Mouse (Mus musculus): Measurements from ENCODE around the gene Fkbp5.
"Not testable (repeated sequence)": the region's sequence is repeated elsewhere in the genome, so short reads cannot be mapped to it uniquely, and the experiment has no call there.

The Fkbp5 gene

DNA sequence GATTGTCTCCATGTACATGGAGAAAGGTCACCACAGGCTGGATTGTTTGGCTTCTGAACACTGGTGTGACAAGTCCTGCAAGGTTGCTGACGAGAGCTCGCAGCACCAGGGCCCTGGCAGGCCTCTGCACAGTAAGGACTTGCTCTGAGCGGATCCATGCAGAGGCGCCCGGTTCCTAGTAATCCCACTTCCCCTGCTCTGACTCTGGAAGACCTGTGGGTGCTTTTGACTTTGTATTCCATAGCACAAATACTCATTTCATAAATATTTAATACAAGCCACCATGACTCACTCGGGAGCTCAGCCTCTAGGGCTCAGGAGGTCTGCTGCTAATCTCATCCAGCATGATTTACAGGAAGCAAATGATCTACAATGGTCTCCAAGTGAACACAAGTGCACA is 97.7 kb downstream of the Fkbp5 start:
- DNase-seq (ENCODE audit: low read depth, low spot score), result no peak

DNA sequence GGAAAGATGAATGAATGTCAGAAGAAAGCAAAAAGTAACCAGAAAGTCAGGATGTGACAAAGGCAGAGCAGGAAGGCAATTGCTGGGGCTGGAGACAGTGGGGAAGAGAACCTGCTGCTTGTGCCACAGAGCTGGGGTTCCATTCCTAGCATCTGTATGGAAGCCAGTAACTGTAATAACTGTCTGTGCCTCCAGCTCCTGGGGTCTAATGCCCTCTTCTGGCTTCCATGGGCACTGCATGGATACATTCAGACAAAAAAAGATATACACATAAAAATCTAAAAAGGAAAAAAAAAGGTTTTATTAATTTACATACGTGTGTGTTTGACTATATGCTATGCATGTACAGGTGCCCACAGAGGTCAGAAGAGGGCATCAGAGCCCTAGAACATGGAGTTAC is 98.4 kb downstream of the Fkbp5 start:
- no peak for DNase-seq (ENCODE audit: low read depth, low spot score)

DNA sequence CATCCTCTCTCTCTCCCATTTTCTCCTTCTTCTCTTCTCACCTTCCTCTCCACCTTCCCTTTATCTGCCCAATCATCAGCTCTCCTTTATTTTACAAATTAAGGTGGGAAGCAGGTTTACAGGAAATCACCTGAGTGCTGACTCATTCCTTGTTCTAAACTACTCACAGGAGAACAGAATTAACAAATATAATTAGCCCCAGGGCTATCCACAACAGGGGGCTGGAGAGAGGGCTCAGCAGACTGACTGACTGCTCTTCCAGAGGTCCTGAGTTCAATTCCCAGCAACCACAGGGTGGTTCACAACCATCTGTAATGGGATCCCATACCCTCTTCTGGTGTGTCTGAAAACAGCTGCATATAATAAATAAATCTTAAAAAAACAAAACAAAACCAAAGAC is 98.8 kb downstream of the Fkbp5 start:
- not testable (repeated sequence) for DNase-seq (ENCODE audit: low read depth, low spot score)

DNA sequence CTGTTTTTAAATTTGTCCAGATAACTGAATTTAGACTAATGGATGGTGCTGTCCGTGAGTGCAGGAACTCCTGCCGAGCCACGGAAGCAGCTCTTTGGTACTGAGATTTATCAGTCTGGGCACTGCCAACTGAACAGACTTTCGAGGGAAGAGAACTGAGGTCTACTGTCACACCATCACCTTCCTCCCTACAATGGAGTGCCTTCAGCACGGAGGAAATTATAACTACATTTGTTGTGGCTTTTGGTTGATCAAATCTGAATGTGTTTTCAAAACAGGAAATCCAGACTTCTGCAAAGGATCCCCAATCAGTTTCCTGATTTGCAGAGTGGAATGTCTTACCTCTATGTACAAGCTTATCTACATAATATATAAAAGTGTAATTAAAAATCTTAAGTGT is 99.6 kb downstream of the Fkbp5 start:
- no peak for DNase-seq (ENCODE audit: low read depth, low spot score)

DNA sequence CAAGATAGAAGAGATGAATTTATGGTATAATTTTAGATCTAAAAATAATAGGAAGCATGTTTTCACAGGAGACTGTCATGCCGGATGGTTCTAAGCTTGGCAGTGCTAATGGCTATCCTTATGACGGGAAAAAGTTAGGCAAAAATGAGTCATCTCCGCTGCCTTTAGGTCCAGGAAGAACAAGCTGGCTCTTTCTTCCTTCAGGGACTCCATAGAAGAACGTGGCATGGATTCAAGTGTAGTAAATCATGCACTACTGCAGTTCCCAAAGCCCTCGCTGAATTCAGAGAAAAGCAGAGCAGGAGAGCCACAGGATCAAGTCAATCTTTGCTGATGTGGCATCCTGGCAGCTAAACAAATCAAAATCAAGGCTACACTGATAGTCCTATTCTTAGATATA is 102.1 kb downstream of the Fkbp5 start:
- peak; percentile 49 for DNase-seq (ENCODE audit: low read depth, low spot score)

DNA sequence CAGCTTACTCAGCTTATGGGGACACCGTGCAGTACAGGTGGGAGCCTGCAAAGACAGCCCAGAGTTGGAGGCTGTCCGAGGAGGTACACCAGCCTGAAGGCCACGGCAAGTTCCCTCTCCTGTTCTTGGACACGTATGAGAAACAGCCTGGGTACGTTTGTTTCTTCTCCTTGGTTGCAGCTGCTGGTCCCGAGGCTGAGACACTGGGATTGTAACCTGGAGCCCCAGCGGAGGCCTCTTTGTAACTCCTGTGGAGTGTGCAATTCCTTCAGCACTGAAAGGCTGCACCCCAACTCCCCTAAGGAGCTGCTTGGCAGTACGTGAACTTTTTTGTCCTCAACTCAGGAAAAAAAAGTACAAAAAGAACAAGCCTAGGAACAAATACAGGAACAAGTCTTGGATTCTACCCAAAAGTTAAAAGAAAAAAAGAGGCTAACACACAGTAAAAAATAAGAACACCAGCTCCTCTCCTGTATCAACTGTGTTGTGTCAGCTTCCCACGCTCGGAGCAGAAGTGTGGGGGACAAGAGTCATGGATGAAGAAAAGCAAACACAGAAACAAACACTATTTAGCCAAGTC is 105.9 kb downstream of the Fkbp5 start:
- DNase-seq (ENCODE audit: low read depth, low spot score), result no peak

DNA sequence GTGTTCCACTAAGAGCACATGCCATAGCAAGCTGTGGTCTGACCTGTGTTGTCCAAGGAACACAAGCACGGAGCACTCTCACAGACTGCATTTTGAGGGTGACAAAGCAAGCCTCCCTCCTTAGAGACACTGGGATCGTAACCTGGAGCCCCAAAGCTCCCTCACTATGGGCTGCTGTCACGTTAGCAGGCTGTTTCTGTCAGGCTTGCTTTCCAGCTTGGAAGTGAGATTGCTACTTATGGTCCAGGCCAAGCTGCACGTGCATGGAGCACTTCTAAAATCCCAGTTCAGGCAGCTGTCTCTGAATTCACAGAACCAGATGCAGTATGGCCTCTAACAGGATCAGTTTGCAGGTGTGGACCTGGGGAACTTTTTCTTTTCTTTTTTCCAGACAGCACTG is 106.6 kb downstream of the Fkbp5 start:
- no peak for DNase-seq (ENCODE audit: low read depth, low spot score)

DNA sequence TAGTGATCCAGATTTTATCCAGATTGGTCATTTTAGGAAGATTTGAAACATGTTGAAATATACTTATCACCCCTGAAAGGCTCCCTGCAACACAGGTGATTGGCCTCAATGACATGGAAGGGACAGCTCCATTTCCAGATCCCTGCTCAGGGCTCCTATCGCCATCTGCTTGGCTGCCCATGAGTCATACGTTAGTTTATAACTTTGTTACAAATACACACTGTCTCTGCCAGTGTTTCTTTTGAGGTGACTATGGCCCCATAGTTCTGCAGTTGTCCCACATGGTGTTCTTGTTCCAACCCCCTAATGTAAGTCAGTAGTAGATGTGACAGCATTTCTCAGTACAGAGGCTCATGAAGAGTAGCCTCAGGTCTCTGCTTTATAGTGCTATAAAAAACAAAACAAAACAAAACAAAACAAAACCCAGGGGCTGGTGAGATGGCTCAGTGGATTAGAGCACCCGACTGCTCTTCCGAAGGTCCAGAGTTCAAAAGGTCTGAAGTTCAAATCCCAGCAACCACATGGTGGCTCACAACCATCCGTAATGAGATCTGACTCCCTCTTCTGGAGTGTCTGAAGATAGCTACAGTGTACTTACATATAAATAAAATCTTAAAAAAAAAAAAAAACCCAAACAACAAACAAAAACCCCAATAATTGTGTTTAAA is 108.9 kb downstream of the Fkbp5 start:
- DNase-seq (ENCODE audit: low read depth, low spot score), result no peak

DNA sequence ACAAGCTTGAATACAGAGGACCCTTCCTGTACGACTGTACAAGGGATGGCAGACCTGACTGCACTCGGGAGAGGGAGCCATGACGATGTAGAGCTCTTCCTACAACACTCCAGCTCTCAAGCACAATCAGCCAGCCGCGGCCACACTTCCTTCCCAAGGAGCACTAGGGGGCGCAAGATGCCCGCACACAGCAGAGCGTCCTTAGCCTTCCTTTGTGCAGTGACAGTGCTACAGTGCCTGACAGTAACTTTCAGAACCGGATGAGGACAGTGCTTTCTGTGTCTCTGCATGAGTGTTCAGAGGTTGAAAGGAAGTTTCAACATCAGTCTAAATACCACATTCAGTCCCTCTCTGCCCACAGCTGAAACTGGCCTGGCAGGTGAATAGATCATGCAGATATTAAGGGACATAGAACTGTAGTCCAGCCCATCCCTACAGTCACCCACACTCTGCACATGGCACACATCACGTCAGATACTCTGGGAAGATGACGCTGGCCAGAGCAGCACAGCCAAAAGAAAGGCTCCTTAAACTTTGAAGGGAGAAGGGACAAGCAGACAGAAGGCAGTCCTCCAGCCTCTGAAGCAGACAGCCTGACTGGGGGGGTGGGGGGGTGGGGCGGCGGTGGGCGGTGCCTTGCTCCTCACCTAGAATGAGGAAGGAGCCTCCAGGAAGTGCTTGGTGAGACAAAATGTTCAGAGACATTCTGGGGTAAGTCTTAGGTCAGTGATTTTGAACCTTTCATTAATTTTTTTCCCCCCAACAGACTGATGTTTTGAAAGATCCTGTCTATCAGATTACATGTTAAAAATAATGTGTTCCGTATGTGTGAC is 109.7 kb downstream of the Fkbp5 start:
- peak; percentile 59 for DNase-seq (ENCODE audit: low read depth, low spot score)

DNA sequence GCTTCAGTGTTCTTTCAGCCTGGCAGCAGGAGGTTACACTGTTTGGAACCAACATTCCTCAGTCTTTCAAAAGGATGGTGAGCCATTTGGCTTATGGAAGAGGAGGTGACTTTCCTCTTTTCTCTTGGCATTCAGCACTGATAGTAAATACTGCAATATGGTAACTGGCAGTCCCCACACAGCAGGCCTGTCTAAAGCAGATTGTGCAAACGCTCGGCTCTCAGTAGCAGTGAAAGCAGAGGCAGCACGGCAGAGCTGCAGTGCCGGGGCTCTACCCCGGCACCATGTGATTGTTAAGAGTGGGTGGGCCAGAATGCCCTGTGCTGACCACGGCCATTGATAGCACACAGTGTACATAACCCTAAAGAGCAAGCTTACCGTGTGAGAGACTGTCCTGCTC is 110.9 kb downstream of the Fkbp5 start:
- peak; percentile 64 for DNase-seq (ENCODE audit: low read depth, low spot score)

DNA sequence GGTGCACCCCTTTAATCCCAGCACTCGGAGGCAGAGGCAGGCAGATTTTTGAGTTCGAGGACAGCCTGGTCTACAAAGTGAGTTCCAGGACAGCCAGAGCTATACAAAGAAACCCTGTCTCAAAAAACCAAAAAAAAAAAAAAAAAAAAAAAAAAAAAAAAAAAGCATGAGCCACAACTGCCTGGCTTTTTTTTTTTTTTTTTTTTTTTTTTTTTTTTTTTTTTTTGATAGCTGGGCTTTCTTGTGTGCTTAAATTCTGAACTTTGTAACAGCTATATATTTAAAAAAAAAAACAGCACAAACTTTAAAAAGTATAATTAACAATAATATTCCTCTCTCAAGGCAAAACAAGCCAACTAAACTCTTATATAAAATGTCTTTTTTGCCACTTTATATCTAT is 112.6 kb downstream of the Fkbp5 start:
- DNase-seq (ENCODE audit: low read depth, low spot score), result not testable (repeated sequence)

DNA sequence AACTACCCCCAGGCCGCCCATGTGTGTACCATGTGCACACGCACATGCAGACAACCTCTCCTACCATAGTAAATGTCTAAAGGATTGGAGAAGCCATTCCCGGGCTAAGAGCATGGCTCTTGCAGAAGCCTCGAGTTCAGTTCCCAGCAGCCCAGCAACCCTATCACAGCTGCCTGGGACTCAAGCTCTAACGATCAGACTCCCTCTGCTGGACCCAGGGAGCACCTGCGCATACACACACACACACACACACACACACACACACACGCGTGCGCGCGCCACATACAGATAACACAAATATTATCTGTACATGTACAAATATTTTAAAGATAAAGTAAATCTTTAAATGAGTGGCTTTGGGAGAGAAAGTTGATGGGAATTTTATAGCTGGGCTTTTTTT is 113.0 kb downstream of the Fkbp5 start:
- DNase-seq (ENCODE audit: low read depth, low spot score), result no peak

DNA sequence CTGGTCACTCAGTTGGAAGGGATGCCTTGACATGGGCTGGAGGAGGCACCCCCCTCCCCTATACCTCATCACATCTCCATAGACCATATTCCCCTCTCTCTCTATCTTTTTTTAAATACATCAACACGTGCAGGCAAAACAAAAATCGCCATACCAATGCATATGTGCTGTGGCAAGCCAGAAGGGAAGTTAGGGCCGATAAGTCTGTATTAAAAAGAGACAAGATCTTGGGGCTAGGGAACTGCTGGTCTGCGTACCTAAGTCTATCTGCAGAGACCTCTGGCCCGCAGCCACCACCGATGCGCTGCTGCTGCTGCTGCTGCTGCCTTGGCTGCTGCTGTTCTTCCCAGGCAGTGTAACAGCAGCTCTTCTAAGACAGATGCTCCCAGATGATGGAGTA is 122.3 kb downstream of the Fkbp5 start:
- no peak for DNase-seq (ENCODE audit: low read depth, low spot score)

DNA sequence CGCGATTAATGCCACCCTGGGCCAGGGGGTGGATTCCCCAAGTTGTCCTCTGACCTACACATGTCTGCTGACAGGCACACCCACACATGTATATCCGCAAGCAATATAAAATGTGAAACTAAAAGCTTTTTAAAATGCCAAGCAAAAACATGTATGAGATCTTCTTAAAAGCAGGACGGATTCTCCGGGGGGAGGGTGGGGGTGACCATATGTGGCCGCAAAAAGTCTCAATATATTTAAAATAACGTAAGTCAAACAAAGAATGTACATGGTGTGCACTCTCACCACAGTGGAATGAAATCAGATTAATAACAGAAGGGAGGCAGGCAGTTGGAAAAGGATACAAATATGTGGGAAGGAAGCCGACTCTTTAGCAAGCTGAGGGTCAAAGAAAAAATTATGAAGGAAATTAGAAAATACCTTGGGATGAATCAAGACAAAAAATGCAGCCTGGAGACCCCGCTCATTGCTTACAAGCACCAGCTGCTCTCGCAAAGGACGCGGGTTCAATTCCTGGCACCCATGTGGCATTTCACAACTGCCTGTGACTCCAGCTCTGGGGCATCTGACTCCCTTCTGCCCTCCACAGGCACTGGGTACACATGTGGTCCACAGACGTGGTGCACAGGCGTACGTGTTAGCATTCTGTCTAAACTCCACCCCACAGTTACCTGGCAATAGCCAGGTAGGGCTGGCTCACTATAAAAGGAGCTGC is 123.1 kb downstream of the Fkbp5 start:
- DNase-seq (ENCODE audit: low read depth, low spot score), result no peak

DNA sequence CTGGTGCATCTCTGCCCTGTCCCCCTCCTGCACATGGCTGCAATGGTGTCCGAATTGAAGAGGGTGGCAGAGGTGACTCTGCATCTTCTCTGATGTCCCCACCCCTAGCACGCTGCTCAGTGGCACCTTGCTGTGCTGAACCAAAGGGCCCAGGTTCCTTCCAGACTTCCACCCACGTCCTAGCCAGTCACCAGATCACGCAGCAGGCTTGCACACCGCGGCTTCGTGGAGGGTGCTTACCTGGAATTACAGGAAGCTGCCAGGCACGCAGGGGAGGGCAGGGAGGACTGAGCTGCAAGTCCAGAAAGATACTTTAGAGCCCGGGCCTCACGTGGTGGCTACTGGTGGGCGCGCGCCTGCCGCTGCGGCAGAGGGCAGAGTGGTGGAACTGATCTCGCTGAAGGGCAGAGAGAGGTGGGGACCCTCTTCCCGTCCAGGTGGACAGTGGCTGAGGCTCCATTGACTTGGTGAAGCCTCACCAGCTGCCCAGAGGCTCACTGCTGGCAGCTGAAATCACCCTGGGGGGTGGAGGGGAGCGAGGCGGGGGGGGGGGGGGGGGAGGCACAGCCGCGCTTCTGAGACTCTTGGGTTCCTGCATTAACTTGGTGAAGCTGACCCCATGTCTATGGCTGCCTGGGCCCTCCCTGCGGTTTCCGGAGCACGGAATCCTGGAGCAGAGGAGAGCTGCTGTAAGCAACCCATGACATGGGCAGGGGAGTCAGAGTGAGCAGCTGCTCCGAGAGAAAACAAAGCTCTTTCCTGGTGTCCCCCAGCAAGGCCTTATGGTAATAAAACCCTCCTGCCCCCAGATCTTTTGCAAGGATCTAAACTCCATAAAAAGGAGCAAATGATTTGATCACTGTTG is 125.5 kb downstream of the Fkbp5 start:
- DNase-seq (ENCODE audit: low read depth, low spot score), result no peak

DNA sequence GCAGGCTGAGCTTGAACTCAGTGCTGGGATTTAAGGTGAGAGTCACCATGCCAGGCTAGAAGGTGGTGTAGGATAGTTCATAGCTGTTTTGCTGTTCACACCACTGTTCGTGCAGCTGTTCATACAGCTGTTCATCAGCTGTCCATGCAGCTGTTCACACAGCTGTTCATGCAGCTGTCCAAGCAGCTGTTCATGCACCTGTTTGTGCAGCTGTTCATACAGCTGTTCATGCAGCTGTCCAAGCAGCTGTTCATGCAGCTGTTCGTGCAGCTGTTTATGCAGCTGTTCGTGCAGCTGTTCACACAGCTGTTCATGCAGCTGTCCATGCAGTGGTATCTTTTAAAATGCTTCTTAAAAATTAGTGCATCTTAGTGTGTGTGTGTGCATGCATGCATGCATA is 128.8 kb downstream of the Fkbp5 start:
- no peak for DNase-seq (ENCODE audit: low read depth, low spot score)

DNA sequence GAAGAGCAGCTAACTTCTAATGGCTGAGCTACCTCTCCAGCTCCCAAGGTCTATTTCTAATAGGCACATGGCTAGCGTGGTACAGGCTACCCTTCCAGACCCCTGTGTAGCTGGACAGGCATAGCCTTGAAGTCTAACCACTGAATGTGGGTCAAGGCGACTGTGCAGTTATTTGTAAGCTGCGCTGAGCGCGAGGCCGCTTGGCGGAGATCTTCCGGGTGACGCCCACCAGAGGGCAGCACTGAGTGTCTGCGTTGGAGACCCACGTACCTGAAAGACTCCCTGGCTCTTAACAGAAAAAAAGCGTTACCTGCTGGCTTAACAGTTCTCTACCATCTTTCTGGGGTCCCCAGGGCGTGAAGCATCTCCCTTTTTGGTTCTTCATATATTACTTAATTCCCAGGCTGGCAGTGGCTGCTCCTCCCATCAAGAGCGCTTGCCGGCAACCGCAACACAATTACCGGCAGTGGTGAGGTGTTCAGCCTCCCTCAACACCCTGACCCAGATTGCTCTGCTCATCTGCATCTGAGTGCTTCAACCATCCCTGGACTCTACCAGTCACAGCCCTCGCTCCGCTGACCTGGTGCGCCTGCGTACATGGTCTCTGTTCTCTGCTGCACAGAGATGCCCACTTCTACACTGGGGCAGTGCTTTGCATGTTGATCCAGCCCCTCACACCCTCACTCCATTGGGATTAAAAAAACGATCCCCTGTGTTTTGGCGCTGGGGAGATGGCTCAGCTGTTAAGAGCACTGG is 131.0 kb downstream of the Fkbp5 start:
- DNase-seq (ENCODE audit: low read depth, low spot score), result peak; percentile 28

DNA sequence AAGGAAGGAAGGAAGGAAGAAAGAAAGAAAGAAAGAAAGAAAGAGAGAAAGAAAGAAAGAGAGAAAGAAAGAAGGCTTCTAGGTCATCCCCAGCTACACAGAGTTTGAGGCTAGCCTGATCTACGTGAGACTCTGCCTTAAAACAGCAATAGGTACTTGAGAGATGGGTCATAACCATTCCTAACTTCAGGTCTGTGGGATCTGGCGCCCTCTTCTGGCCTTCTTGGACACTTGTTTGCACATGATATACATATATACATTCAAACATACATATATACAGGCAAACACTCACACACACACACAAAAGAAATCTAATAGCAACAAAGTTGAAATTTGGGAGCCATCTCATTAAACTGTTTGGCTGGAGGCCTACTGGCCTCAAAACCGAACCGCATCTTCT is 133.0 kb downstream of the Fkbp5 start:
- no peak for DNase-seq (ENCODE audit: low read depth, low spot score)

DNA sequence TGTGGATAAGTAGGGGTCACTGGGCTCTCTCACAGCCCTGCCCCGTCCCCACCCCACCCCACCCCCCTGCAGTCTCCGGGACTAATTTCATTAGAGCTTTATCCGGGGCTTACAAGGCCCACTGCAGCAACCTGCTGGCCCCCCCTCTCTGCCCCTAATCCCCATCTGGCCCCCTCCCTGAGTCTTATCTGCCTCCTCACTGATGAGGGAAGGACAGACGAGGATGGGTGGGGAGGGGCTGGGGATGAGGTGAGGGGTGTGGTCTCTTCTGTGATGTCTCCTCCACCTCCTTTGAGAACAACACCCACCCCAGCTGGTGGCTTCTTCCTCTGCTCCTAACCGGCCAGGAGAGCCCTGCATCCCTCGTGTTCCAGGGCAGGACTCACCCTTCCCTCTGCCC is 137.1 kb downstream of the Fkbp5 start:
- no peak for DNase-seq (ENCODE audit: low read depth, low spot score)

DNA sequence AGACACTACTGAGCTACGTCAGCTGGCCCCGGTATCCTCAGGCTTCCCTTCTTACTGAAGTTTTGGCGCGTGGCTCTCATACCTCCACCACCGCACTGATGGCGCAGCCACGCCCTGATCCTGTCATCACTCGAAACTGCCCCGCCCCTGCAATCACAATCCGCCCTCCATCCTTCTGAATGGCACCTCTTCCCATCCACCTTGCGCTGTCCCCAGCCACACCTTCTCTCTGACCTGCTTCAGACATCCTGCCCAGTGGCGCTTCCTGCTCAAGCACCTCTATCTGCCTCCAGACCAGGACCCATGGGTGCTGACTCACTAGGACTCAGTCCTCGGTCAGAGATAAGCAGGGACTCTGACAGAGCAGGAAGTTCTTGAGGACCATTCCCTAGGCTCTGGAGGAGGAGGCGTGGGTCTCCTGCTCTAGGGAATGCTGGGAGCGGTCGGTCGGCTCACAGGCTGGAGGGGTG is 141.7 kb downstream of the Fkbp5 start:
- no peak for DNase-seq (ENCODE audit: low read depth, low spot score)

DNA sequence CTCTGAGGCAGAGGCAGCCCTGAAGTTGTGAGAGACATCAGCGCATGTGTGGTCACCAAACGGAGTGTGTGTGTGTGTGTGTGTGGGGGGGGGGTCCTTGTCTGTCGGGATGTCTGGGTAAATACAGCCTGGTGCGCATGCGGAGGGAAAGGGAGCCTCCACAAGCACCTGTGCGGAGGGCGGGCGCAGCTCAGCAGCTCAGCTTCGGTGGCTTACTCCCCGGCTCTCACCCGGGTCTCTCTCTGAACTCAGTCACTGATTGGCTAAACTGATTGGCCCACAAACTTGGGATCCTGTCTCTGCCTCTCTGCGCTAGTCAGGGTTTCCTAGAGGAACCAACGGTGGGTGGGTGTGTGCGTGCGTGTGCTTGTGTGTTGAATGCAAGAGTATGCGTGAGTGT is 142.8 kb downstream of the Fkbp5 start:
- DNase-seq (ENCODE audit: low read depth, low spot score), result no peak
